Mouse (Mus musculus): ENCODE data around the gene Gcfc2. TPM values are rescaled to one million over a fixed set of nuclear protein-coding genes. Genes with fewer than 3 reads are reported as not detected.
A peak's percentile ranks its signal among the peaks of the same experiment; 100 is the strongest.

Gcfc2 gene
- polyA plus RNA-seq, 1 experiment: 3.6 TPM

- H3K4me3 ChIP-seq (ENCODE audit: control insufficient read depth, low read depth, low read length): no peak overlapping the region
- H3K36me3 ChIP-seq (ENCODE audit: control insufficient read depth, insufficient read depth, low read length): no peaks in the 10 kb centered on the region
- no peak for TF ChIP-seq POLR2A (IDR thresholded peaks at IDR 0.05; ENCODE audit: control insufficient read depth, low read depth, low read length)
- peak; percentile 69; the same call in 1 of the 2 replicates for TF ChIP-seq CTCF (IDR thresholded peaks at IDR 0.05; ENCODE audit: control insufficient read depth, insufficient read depth, insufficient replicate concordance, low read depth, low read length)
- H3K27me3 ChIP-seq (ENCODE audit: control insufficient read depth, insufficient read depth, low read length): no peaks in the 10 kb centered on the region
- no peak overlapping the region for H3K27ac ChIP-seq (ENCODE audit: control insufficient read depth, insufficient read depth, low read depth, low read length)
- H3K4me1 ChIP-seq (ENCODE audit: control insufficient read depth, insufficient read depth, low read length): no peaks in the 10 kb centered on the region
Observed at GRCm38 (mm10) chr6:81975971-81976621, 52.6 kb downstream of the Gcfc2 start.

DNA sequence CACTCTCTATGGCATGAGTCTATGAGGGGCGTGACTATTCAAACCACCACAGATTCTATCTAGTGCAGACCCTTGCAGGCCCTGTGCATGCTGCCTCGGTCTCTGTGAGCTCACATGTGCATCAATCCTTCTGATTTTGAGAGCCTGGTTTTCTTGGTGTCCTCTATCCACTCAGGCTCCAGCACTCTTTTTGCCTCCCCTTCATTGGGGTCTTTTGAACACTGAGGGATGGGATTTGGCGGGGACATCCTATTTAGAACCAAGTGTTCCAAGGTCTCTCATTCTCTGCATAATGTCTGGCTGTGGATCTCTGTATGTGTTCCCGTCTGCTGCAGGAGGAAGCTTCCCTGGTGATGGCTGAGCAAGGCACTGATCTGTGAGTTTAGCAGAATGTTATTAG, 55.8 kb downstream of the Gcfc2 start:
- TF ChIP-seq CTCF (IDR thresholded peaks at IDR 0.05; ENCODE audit: control insufficient read depth, insufficient read depth, insufficient replicate concordance, low read depth, low read length) (no peak), POLR2A (IDR thresholded peaks at IDR 0.05; ENCODE audit: control insufficient read depth, low read depth, low read length) (no peak)
- no peaks in the 10 kb centered on the region for H3K4me1 ChIP-seq (ENCODE audit: control insufficient read depth, insufficient read depth, low read length)
- no peak overlapping the region for H3K27ac ChIP-seq (ENCODE audit: control insufficient read depth, insufficient read depth, low read depth, low read length)
- no peaks in the 10 kb centered on the region for H3K27me3 ChIP-seq (ENCODE audit: control insufficient read depth, insufficient read depth, low read length)
- no peak overlapping the region for H3K4me3 ChIP-seq (ENCODE audit: control insufficient read depth, low read depth, low read length)
- H3K36me3 ChIP-seq (ENCODE audit: control insufficient read depth, insufficient read depth, low read length): no peaks in the 10 kb centered on the region

- H3K36me3 ChIP-seq (ENCODE audit: control insufficient read depth, insufficient read depth, low read length): no peaks in the 10 kb centered on the region
- H3K4me3 ChIP-seq (ENCODE audit: control insufficient read depth, low read depth, low read length): no peak overlapping the region
- H3K27me3 ChIP-seq (ENCODE audit: control insufficient read depth, insufficient read depth, low read length): no peaks in the 10 kb centered on the region
- peaks cover 11% of the 10 kb centered on the region for H3K4me1 ChIP-seq (ENCODE audit: control insufficient read depth, insufficient read depth, low read length)
- no peak for TF ChIP-seq CTCF (IDR thresholded peaks at IDR 0.05; ENCODE audit: control insufficient read depth, insufficient read depth, insufficient replicate concordance, low read depth, low read length)
- TF ChIP-seq POLR2A (IDR thresholded peaks at IDR 0.05; ENCODE audit: control insufficient read depth, low read depth, low read length): no peak
- H3K27ac ChIP-seq (ENCODE audit: control insufficient read depth, insufficient read depth, low read depth, low read length): no peak overlapping the region
Observed at GRCm38 (mm10) chr6:81986171-81986570, 62.7 kb downstream of the Gcfc2 start.

GRCm38 (mm10) chr6:81986599-81986998, 63.1 kb downstream of the Gcfc2 start:
- peaks cover 11% of the 10 kb centered on the region for H3K4me1 ChIP-seq (ENCODE audit: control insufficient read depth, insufficient read depth, low read length)
- no peak overlapping the region for H3K27ac ChIP-seq (ENCODE audit: control insufficient read depth, insufficient read depth, low read depth, low read length)
- H3K36me3 ChIP-seq (ENCODE audit: control insufficient read depth, insufficient read depth, low read length): no peaks in the 10 kb centered on the region
- no peaks in the 10 kb centered on the region for H3K27me3 ChIP-seq (ENCODE audit: control insufficient read depth, insufficient read depth, low read length)
- TF ChIP-seq POLR2A (IDR thresholded peaks at IDR 0.05; ENCODE audit: control insufficient read depth, low read depth, low read length): no peak
- no peak for TF ChIP-seq CTCF (IDR thresholded peaks at IDR 0.05; ENCODE audit: control insufficient read depth, insufficient read depth, insufficient replicate concordance, low read depth, low read length)
- no peak overlapping the region for H3K4me3 ChIP-seq (ENCODE audit: control insufficient read depth, low read depth, low read length)

DNA sequence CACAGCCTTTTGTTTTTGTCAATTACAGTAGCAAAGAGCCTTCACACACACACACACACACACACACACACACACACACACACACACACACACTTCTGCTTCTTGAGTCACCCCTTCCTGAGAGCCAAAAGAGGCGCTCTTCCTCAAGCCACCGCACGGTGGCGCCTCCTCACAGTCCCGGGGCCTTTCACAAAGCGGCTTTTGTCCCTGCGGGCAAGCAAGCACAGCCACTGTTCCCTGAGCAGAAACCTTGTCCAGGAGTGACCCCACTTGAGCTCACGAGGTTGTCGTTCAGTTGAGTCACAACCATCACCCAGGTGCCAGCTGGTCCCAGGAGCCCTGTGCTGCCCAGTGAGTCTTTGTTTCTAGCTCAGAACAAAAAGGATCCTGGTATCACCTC, 63.5 kb downstream of the Gcfc2 start:
- TF ChIP-seq CTCF (IDR thresholded peaks at IDR 0.05; ENCODE audit: control insufficient read depth, insufficient read depth, insufficient replicate concordance, low read depth, low read length) (peak; percentile 67; the same call in 1 of the 2 replicates), POLR2A (IDR thresholded peaks at IDR 0.05; ENCODE audit: control insufficient read depth, low read depth, low read length) (no peak)
- Histone ChIP-seq H3K27me3 (ENCODE audit: control insufficient read depth, insufficient read depth, low read length) (no peaks in the 10 kb centered on the region), H3K27ac (ENCODE audit: control insufficient read depth, insufficient read depth, low read depth, low read length) (no peak overlapping the region), H3K4me1 (ENCODE audit: control insufficient read depth, insufficient read depth, low read length) (peaks cover 11% of the 10 kb centered on the region), H3K36me3 (ENCODE audit: control insufficient read depth, insufficient read depth, low read length) (no peaks in the 10 kb centered on the region), H3K4me3 (ENCODE audit: control insufficient read depth, low read depth, low read length) (no peak overlapping the region)

DNA sequence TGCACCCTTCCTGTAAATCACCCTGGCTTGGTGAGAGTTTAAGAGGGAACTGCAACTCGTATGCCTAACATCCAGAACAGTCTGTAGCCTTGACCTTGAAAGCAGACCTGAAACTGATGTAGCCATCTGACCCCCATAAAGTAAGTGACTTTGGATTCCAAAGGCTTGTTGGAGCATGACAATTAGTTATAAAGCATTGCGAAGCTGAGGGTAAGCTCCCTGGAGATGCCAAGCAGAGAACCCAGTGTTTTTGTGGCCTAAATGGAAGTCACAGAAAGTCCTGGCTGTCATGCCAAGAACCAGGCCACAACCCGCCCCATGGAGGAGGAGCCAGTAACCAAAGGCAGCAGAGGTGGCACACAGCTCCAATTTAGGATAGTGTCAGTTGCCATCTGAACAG, 64.1 kb downstream of the Gcfc2 start:
- H3K27me3 ChIP-seq (ENCODE audit: control insufficient read depth, insufficient read depth, low read length): no peaks in the 10 kb centered on the region
- H3K4me3 ChIP-seq (ENCODE audit: control insufficient read depth, low read depth, low read length): no peak overlapping the region
- H3K27ac ChIP-seq (ENCODE audit: control insufficient read depth, insufficient read depth, low read depth, low read length): no peak overlapping the region
- H3K36me3 ChIP-seq (ENCODE audit: control insufficient read depth, insufficient read depth, low read length): no peaks in the 10 kb centered on the region
- TF ChIP-seq CTCF (IDR thresholded peaks at IDR 0.05; ENCODE audit: control insufficient read depth, insufficient read depth, insufficient replicate concordance, low read depth, low read length) (no peak), POLR2A (IDR thresholded peaks at IDR 0.05; ENCODE audit: control insufficient read depth, low read depth, low read length) (no peak)
- peaks cover 11% of the 10 kb centered on the region for H3K4me1 ChIP-seq (ENCODE audit: control insufficient read depth, insufficient read depth, low read length)

DNA sequence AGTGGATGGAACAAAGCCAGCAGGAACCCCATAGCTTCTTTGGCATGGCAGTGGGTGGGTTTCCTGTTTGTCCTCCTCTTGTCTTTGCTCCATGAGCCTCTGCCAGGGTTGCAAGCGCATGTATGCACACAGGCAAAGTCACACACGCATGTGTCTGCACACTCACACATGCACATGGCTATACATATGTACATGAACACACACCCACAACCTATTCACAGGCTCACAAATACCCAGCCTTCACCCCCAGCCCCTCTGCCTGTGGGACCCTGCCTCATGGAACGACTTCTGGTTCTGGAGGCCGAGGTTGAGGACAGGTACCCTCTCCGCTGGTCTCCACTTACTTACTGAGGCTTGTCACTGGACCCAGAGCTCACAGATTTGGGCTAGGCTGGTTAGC, 64.9 kb downstream of the Gcfc2 start:
- Histone ChIP-seq H3K27ac (ENCODE audit: control insufficient read depth, insufficient read depth, low read depth, low read length) (no peak overlapping the region), H3K27me3 (ENCODE audit: control insufficient read depth, insufficient read depth, low read length) (no peaks in the 10 kb centered on the region), H3K4me1 (ENCODE audit: control insufficient read depth, insufficient read depth, low read length) (peaks cover 11% of the 10 kb centered on the region), H3K4me3 (ENCODE audit: control insufficient read depth, low read depth, low read length) (no peak overlapping the region), H3K36me3 (ENCODE audit: control insufficient read depth, insufficient read depth, low read length) (no peaks in the 10 kb centered on the region)
- TF ChIP-seq CTCF (IDR thresholded peaks at IDR 0.05; ENCODE audit: control insufficient read depth, insufficient read depth, insufficient replicate concordance, low read depth, low read length): no peak
- no peak for TF ChIP-seq POLR2A (IDR thresholded peaks at IDR 0.05; ENCODE audit: control insufficient read depth, low read depth, low read length)

Data from testis, adult 2 months (tissue).